Mouse (Mus musculus): Measurements from ENCODE around the gene Capza2.

- TF ChIP-seq POLR2A (IDR thresholded peaks at IDR 0.05; ENCODE audit: borderline replicate concordance, extremely low read depth, low read depth, low read length) (no peak), CTCF (IDR thresholded peaks at IDR 0.05; ENCODE audit: insufficient read depth, low read length) (no peak)
Measured at GRCm38 (mm10) chr6:17669826-17670225, 33.8 kb downstream of the Capza2 start.
